Mouse (Mus musculus) yolk sac, embryonic 10.5 days (tissue): ENCODE measurements at regions not wholly inside any gene's neighbourhood (a gene's known extent, or its start where the extent isn't known, plus 50 kb on each side); places are given as distances from the start of the nearest gene placed in this dataset.

Experiments
- DNase-seq: peaks from one replicate; pipeline ENCODE4 v3.0.0-alpha.2; 2017; ENCODE audit warnings: low spot score

GRCm38 (mm10) chr3:118418981-118419380 is 142.9 kb upstream of the Dpyd start:
- DNase-seq, result no peak

GRCm38 (mm10) chr3:118421701-118422100 is 140.2 kb upstream of the Dpyd start:
- no peak for DNase-seq

- peak; percentile 6 for DNase-seq
These were observed 136.2 kb upstream of the Dpyd start for GRCm38 (mm10) chr3:118425748-118426147.

- peak; percentile 6 for DNase-seq
These were observed 133.4 kb upstream of the Dpyd start for GRCm38 (mm10) chr3:118428523-118428922.

GRCm38 (mm10) chr3:118429825-118430630 is 131.9 kb upstream of the Dpyd start:
- DNase-seq, result no peak

- DNase-seq, result no peak
These were observed 131.4 kb upstream of the Dpyd start for GRCm38 (mm10) chr3:118430631-118430906.

GRCm38 (mm10) chr3:118431031-118431723 is 130.8 kb upstream of the Dpyd start:
- DNase-seq, result peak; percentile 75

- no peak for DNase-seq
These were observed 128.4 kb upstream of the Dpyd start for GRCm38 (mm10) chr3:118433441-118434021.

- no peak for DNase-seq
These were observed 127.6 kb upstream of the Dpyd start for GRCm38 (mm10) chr3:118434311-118434710.

GRCm38 (mm10) chr3:118434847-118435246 is 127.1 kb upstream of the Dpyd start:
- no peak for DNase-seq

- DNase-seq, result no peak
These were observed 126.7 kb upstream of the Dpyd start for GRCm38 (mm10) chr3:118435248-118435647.

GRCm38 (mm10) chr3:118443742-118444332 is 118.1 kb upstream of the Dpyd start:
- DNase-seq, result no peak

- no peak for DNase-seq
These were observed 116.6 kb upstream of the Dpyd start for GRCm38 (mm10) chr3:118445360-118445759.

GRCm38 (mm10) chr3:118459636-118460035 is 102.3 kb upstream of the Dpyd start:
- no peak for DNase-seq

- DNase-seq, result no peak
These were observed 96.3 kb upstream of the Dpyd start for GRCm38 (mm10) chr3:118465611-118466010.

GRCm38 (mm10) chr3:118472215-118472799 is 89.6 kb upstream of the Dpyd start:
- no peak for DNase-seq

GRCm38 (mm10) chr3:118478065-118478464 is 83.9 kb upstream of the Dpyd start:
- DNase-seq, result no peak

GRCm38 (mm10) chr3:118480515-118481248 is 81.2 kb upstream of the Dpyd start:
- DNase-seq, result no peak

- no peak for DNase-seq
These were observed 76.0 kb upstream of the Dpyd start for GRCm38 (mm10) chr3:118485966-118486365.

GRCm38 (mm10) chr3:118487408-118487807 is 74.5 kb upstream of the Dpyd start:
- DNase-seq, result no peak

GRCm38 (mm10) chr3:118491101-118491500 is 70.8 kb upstream of the Dpyd start:
- DNase-seq, result no peak

GRCm38 (mm10) chr3:118491871-118492270 is 70.1 kb upstream of the Dpyd start:
- no peak for DNase-seq
